Mouse (Mus musculus): Measurements from ENCODE around the gene Zfp583.

- TF ChIP-seq GATA1 (IDR thresholded peaks at IDR 0.05; ENCODE audit: borderline replicate concordance, low read length): no peak
- TF ChIP-seq FLI1 (IDR thresholded peaks at IDR 0.05; ENCODE audit: low read length): no peak
These were observed 65.4 kb downstream of the Zfp583 start for GRCm38 (mm10) chr7:6265695-6266094.

All from megakaryocyte, embryonic 14.5 days (primary cell).